Comparison of ENCODE assay signal across 14 mouse cellular contexts in genomic region chr10:63583798-63584374, GRCm38 (mm10).
DNase-seq lines count a peak whose midpoint lies in the region; ATAC-seq and TF ChIP-seq lines count a peak whose summit lies in the region.
"Had no signal": no experiment of that assay in that cellular context is flagged by ENCODE, and none has a peak within 500 bp of the region (broad histone marks: within the 10 kb centered on the region; RNA-seq: fewer than 3 reads in every experiment).

No protein-coding gene starts in this region.

- WGBS in forebrain, embryonic 15.5 days: 82% methylated on average over 20 of the region's 20 CpGs
- WGBS in forebrain, embryonic 10.5 days: 73% methylated on average over 20 of the region's 20 CpGs
- 58% methylated on average over 20 of the region's 20 CpGs for WGBS in liver, embryonic 12.5 days (ENCODE audit: insufficient replicate concordance)
- WGBS in liver, postnatal 0 days (ENCODE audit: insufficient replicate concordance): 67% methylated on average over 20 of the region's 20 CpGs
- WGBS in intestine, embryonic 15.5 days: 62% methylated on average over 20 of the region's 20 CpGs

- 0 out of 2 replicates have a peak overlapping the region, but pooled peaks have one; percentile 14 for H3K4me2 ChIP-seq in forebrain, embryonic 15.5 days (replicated peaks)
- H3K4me2 ChIP-seq in liver, embryonic 12.5 days: 0 out of 2 replicates have a peak overlapping the region, but pooled peaks have one; percentile 4
- no peak overlapping the region for H3K4me2 ChIP-seq in liver, postnatal 0 days (ENCODE audit: low read depth, low read length)
- peak overlapping the region; percentile 26; the same call in 1 of the 2 replicates for H3K4me2 ChIP-seq in intestine, embryonic 15.5 days (replicated peaks)

- H3K27ac ChIP-seq in forebrain, embryonic 15.5 days (replicated peaks): no peak overlapping the region
- H3K27ac ChIP-seq in forebrain, embryonic 10.5 days: no peak overlapping the region
- H3K27ac ChIP-seq in liver, embryonic 12.5 days: no peak overlapping the region
- no peak overlapping the region for H3K27ac ChIP-seq in liver, postnatal 0 days (ENCODE audit: low read depth)
- H3K27ac ChIP-seq in ES-E14 (ENCODE audit: insufficient read depth, low read depth, low read length, poor library complexity, severe bottlenecking): no peak overlapping the region
- no peak overlapping the region for H3K27ac ChIP-seq in intestine, embryonic 15.5 days

- no peak overlapping the region for H3K9ac ChIP-seq in forebrain, embryonic 15.5 days (replicated peaks)
- H3K9ac ChIP-seq in liver, embryonic 12.5 days: no peak overlapping the region
- H3K9ac ChIP-seq in liver, postnatal 0 days (replicated peaks): no peak overlapping the region
- H3K9ac ChIP-seq in ES-E14 (ENCODE audit: insufficient read depth, low read depth, low read length, poor library complexity, severe bottlenecking): no peak overlapping the region
- H3K9ac ChIP-seq in intestine, embryonic 15.5 days: no peak overlapping the region

- H3K4me3 ChIP-seq in forebrain, embryonic 15.5 days: 0 out of 2 replicates have a peak overlapping the region, but pooled peaks have one; percentile 8
- H3K4me3 ChIP-seq in forebrain, embryonic 10.5 days: no peak overlapping the region
- H3K4me3 ChIP-seq in liver, embryonic 12.5 days: no peak overlapping the region
- H3K4me3 ChIP-seq in liver, postnatal 0 days (ENCODE audit: low read depth, low read length): no peak overlapping the region
- H3K4me3 ChIP-seq in ES-E14 (ENCODE audit: insufficient read depth in 1 of 2, low read depth in 1 of 2, low read length in 2 of 2, poor library complexity in 1 of 2, severe bottlenecking in 1 of 2): 0 out of 4 replicates have a peak overlapping the region, but pooled peaks of 1 of the 2 experiments have one; percentile 9
- H3K4me3 ChIP-seq in intestine, embryonic 15.5 days (replicated peaks): no peak overlapping the region
- H3K4me3 ChIP-seq: erythroblast, embryonic 14.5 days had no signal

- no peak for DNase-seq in forebrain, embryonic 10.5 days (ENCODE audit: extremely low spot score, low spot score)
- no peak for DNase-seq in liver, postnatal 0 days
- DNase-seq in ES-E14 (ENCODE audit: low read depth, low spot score): no peak
- DNase-seq in gastrocnemius, postnatal 14 days: no peak
- no peak for DNase-seq in thymus, adult 18-20 months
- DNase-seq: adrenal gland, postnatal 36 days; cerebellum, adult 9-11 months; left cerebral cortex, postnatal 4 days; spleen, adult 18-20 months had no signal

- no peak for TF ChIP-seq CTCF in liver, postnatal 0 days (IDR thresholded peaks at IDR 0.05; ENCODE audit: low read depth)

- no peaks in the 10 kb centered on the region for H3K4me1 ChIP-seq in forebrain, embryonic 15.5 days
- H3K4me1 ChIP-seq in forebrain, embryonic 10.5 days: no peaks in the 10 kb centered on the region
- no peaks in the 10 kb centered on the region for H3K4me1 ChIP-seq in liver, embryonic 12.5 days
- no peaks in the 10 kb centered on the region for H3K4me1 ChIP-seq in liver, postnatal 0 days (ENCODE audit: insufficient read depth)
- no peaks in the 10 kb centered on the region; a peak in 1 of 4 replicates for H3K4me1 ChIP-seq in ES-E14 (ENCODE audit: control insufficient read depth in 2 of 2, insufficient read depth in 2 of 2, low read length in 2 of 2, poor library complexity in 1 of 2)
- no peaks in the 10 kb centered on the region for H3K4me1 ChIP-seq in intestine, embryonic 15.5 days (replicated peaks)

- no peaks in the 10 kb centered on the region for H3K9me3 ChIP-seq in forebrain, embryonic 15.5 days
- no peaks in the 10 kb centered on the region for H3K9me3 ChIP-seq in forebrain, embryonic 10.5 days
- no peaks in the 10 kb centered on the region for H3K9me3 ChIP-seq in liver, embryonic 12.5 days (replicated peaks)
- no peaks in the 10 kb centered on the region for H3K9me3 ChIP-seq in liver, postnatal 0 days (ENCODE audit: low read length)
- H3K9me3 ChIP-seq in ES-E14 (ENCODE audit: control insufficient read depth, insufficient read depth, low read depth, low read length): no peaks in the 10 kb centered on the region
- H3K9me3 ChIP-seq in intestine, embryonic 15.5 days: no peaks in the 10 kb centered on the region

- H3K27me3 ChIP-seq in forebrain, embryonic 15.5 days: no peaks in the 10 kb centered on the region
- H3K27me3 ChIP-seq in forebrain, embryonic 10.5 days (ENCODE audit: poor library complexity, severe bottlenecking): no peaks in the 10 kb centered on the region
- H3K27me3 ChIP-seq in liver, embryonic 12.5 days (replicated peaks): peaks cover 5% of the 10 kb centered on the region; the same call in 1 of the 2 replicates
- H3K27me3 ChIP-seq in liver, postnatal 0 days (ENCODE audit: insufficient read depth, low read length): no peaks in the 10 kb centered on the region; the same call in 1 of the 2 replicates
- H3K27me3 ChIP-seq in intestine, embryonic 15.5 days (replicated peaks): no peaks in the 10 kb centered on the region
- H3K27me3 ChIP-seq: Patski had no signal

- intact Hi-C loops in gastrocnemius, postnatal 14 days (cut with DNase I; ENCODE audit: low total_unique reads): no loop called here

- no peak for ATAC-seq in forebrain, embryonic 15.5 days (replicated peaks)
- no peak for ATAC-seq in liver, embryonic 12.5 days
- no peak for ATAC-seq in liver, postnatal 0 days
- no peak for ATAC-seq in intestine, embryonic 15.5 days
- ATAC-seq: Patski had no signal

- no peak for TF ChIP-seq EP300 in liver, postnatal 0 days (IDR thresholded peaks at IDR 0.05; ENCODE audit: low read depth)

- in situ Hi-C loops in ES-E14 (cut with MboI; ENCODE audit: low sequenced_read_pairs in 2 of 2, unreplicated experiment in 2 of 2): no loop called here

- H3K36me3 ChIP-seq in forebrain, embryonic 15.5 days: no peaks in the 10 kb centered on the region
- H3K36me3 ChIP-seq in forebrain, embryonic 10.5 days (replicated peaks): no peaks in the 10 kb centered on the region
- no peaks in the 10 kb centered on the region for H3K36me3 ChIP-seq in liver, embryonic 12.5 days
- no peaks in the 10 kb centered on the region for H3K36me3 ChIP-seq in liver, postnatal 0 days (replicated peaks; ENCODE audit: insufficient read depth, low read length)
- H3K36me3 ChIP-seq in ES-E14 (ENCODE audit: control insufficient read depth, insufficient read depth, low read length, poor library complexity, severe bottlenecking): no peaks in the 10 kb centered on the region
- no peaks in the 10 kb centered on the region for H3K36me3 ChIP-seq in intestine, embryonic 15.5 days

TF ChIP-seq in ES-E14, 5 proteins besides CTCF, POLR2A, EP300 and RAD21:
- 0 out of 2 replicates have a peak, but pooled peaks have one; percentile 33 for TF ChIP-seq MAFK (IDR thresholded peaks at IDR 0.05; ENCODE audit: insufficient read depth, low read depth, low read length)
- TF ChIP-seq CHD2 (IDR thresholded peaks at IDR 0.05; ENCODE audit: low read depth, low read length): no peak
- no peak for TF ChIP-seq HCFC1 (IDR thresholded peaks at IDR 0.05; ENCODE audit: borderline replicate concordance, insufficient read depth, low read length)
- TF ChIP-seq ZNF384 (IDR thresholded peaks at IDR 0.05; ENCODE audit: low read depth, low read length): peak; percentile 94
TF ChIP-seq in ES-E14: peak in this region for 2.
